Mouse (Mus musculus) G1E (cell line): Measurements from ENCODE around the gene Myh3. TPM values are rescaled to one million over a fixed set of nuclear protein-coding genes. Genes with fewer than 3 reads are reported as not detected.
A peak's percentile ranks its signal among the peaks of the same experiment; 100 is the strongest.

Experiments
- ATAC-seq: 2 replicates; pipeline ENCODE4 v1.8.0; 2016; ENCODE audit warnings: mild to moderate bottlenecking; ENCODE audit not compliant: insufficient number of reproducible peaks, poor library complexity, low FRiP score, severe bottlenecking; ENCODE audit errors: extremely low read depth
- DNase-seq: peaks from one replicate; pipeline ENCODE4 v3.0.0; 2012; ENCODE audit warnings: low spot score
- H3K27me3 ChIP-seq: 2 replicates; pipeline ENCODE4 v1.6.1; 2012; ENCODE audit warnings: mild to moderate bottlenecking, low read length, inconsistent platforms; ENCODE audit not compliant: insufficient read depth
- H3K36me3 ChIP-seq: replicated peaks from 2 replicates; pipeline ENCODE3; 2012; ENCODE audit warnings: mild to moderate bottlenecking, inconsistent platforms
- H3K4me1 ChIP-seq: 2 replicates; pipeline ENCODE4 v1.6.1; 2012; ENCODE audit warnings: low read depth, low read length, inconsistent platforms, mixed read lengths; ENCODE audit not compliant: insufficient read depth
- H3K4me3 ChIP-seq: 2 replicates; pipeline ENCODE4 v1.5.1; 2012; ENCODE audit warnings: low read depth, mild to moderate bottlenecking, inconsistent platforms, low read length, moderate library complexity, mixed read lengths
- H3K9me3 ChIP-seq: replicated peaks from 2 replicates; pipeline ENCODE4 v1.6.1; 2012; ENCODE audit warnings: inconsistent platforms
- CTCF ChIP-seq: IDR thresholded peaks from 2 replicates; pipeline ENCODE4 v1.5.1; 2012; ENCODE audit warnings: low read depth, low read length, inconsistent platforms, mixed read lengths
- GATA1 ChIP-seq: IDR thresholded peaks from 2 replicates; pipeline ENCODE4 v1.6.1; 2012; ENCODE audit warnings: borderline replicate concordance, low read length, inconsistent platforms, mixed read lengths
- GATA2 ChIP-seq: IDR thresholded peaks from 2 replicates; pipeline ENCODE4 v1.6.1; 2012; ENCODE audit warnings: low read depth, low read length, inconsistent platforms, borderline replicate concordance
- POLR2AphosphoS5 ChIP-seq: IDR thresholded peaks from 2 replicates; pipeline ENCODE4 v1.6.1; 2012; ENCODE audit warnings: low read depth, low read length, inconsistent platforms; ENCODE audit not compliant: insufficient replicate concordance
- TAL1 ChIP-seq: conservative IDR thresholded peaks from 2 replicates; pipeline ENCODE4 v1.6.1; 2012; ENCODE audit warnings: low read depth, low read length, inconsistent platforms, mixed read lengths
- polyA plus RNA-seq: library from polyadenylated mRNA; stranded (reverse); fragments of >175 nt; gene quantifications from 2 replicates; pipeline ENCODE4 v1.2.3, GENCODE M21; 2012
- total RNA-seq, 2 experiments: library from RNA; stranded (forward) in 1 of 2; stranded (reverse) in 1 of 2; fragments of 200-1000 nt in 1 of 2; fragments of >200 nt in 1 of 2; fragmentation: Nextera tagmentation in 1 of 2; gene quantifications; 2 replicates each; pipeline ENCODE4 v1.2.3; 2014 to 2017

The Myh3 gene
- total and polyA plus RNA-seq, 3 experiments: not detected

- H3K9me3 ChIP-seq: peaks cover 11% of the 10 kb centered on the region
- H3K4me3 ChIP-seq: no peak overlapping the region
- H3K4me1 ChIP-seq: no peaks in the 10 kb centered on the region
- ATAC-seq (no peak), DNase-seq (no peak)
- no peaks in the 10 kb centered on the region; the same call in 1 of the 2 replicates for H3K27me3 ChIP-seq
- no peaks in the 10 kb centered on the region for H3K36me3 ChIP-seq
- TF ChIP-seq GATA1 (no peak), TAL1 (no peak), POLR2AphosphoS5 (no peak), GATA2 (no peak), CTCF (no peak)
Observed at GRCm38 (mm10) chr11:67097709-67098108, 19.6 kb downstream of the Myh3 start.

GRCm38 (mm10) chr11:67098427-67098826 is 20.3 kb downstream of the Myh3 start:
- Histone ChIP-seq H3K36me3 (no peaks in the 10 kb centered on the region), H3K27me3 (no peaks in the 10 kb centered on the region; the same call in 1 of the 2 replicates), H3K4me3 (no peak overlapping the region), H3K4me1 (no peaks in the 10 kb centered on the region), H3K9me3 (peaks cover 11% of the 10 kb centered on the region)
- no peak for DNase-seq
- TF ChIP-seq POLR2AphosphoS5: no peak
- TF ChIP-seq GATA1: no peak
- TF ChIP-seq TAL1: no peak
- no peak for TF ChIP-seq GATA2
- no peak for TF ChIP-seq CTCF
- no peak for ATAC-seq

- Histone ChIP-seq H3K4me3 (no peak overlapping the region), H3K27me3 (no peaks in the 10 kb centered on the region; the same call in 1 of the 2 replicates), H3K36me3 (no peaks in the 10 kb centered on the region), H3K4me1 (no peaks in the 10 kb centered on the region), H3K9me3 (peaks cover 10% of the 10 kb centered on the region)
- ATAC-seq (no peak), DNase-seq (no peak)
- TF ChIP-seq GATA1: no peak
Observed at GRCm38 (mm10) chr11:67099241-67099640, 21.1 kb downstream of the Myh3 start.

GRCm38 (mm10) chr11:67100169-67100568 is 22.1 kb downstream of the Myh3 start:
- ATAC-seq: no peak
- no peaks in the 10 kb centered on the region for H3K27me3 ChIP-seq
- peak; percentile 15 for DNase-seq
- H3K36me3 ChIP-seq: no peaks in the 10 kb centered on the region
- H3K4me1 ChIP-seq: no peaks in the 10 kb centered on the region
- peaks cover 3% of the 10 kb centered on the region; the same call in 1 of the 2 replicates for H3K9me3 ChIP-seq
- no peak for TF ChIP-seq GATA2
- no peak for TF ChIP-seq TAL1
- TF ChIP-seq POLR2AphosphoS5: no peak
- TF ChIP-seq CTCF: 0 out of 2 replicates have a peak, but pooled peaks have one; percentile 33
- no peak for TF ChIP-seq GATA1
- no peak overlapping the region for H3K4me3 ChIP-seq

- no peak for DNase-seq
- H3K9me3 ChIP-seq: peaks cover 3% of the 10 kb centered on the region; the same call in 1 of the 2 replicates
- no peaks in the 10 kb centered on the region for H3K27me3 ChIP-seq
- no peaks in the 10 kb centered on the region for H3K36me3 ChIP-seq
- ATAC-seq: no peak; the same call in 1 of the 2 replicates
- no peaks in the 10 kb centered on the region for H3K4me1 ChIP-seq
- no peak overlapping the region for H3K4me3 ChIP-seq
- no peak for TF ChIP-seq GATA2
- TF ChIP-seq GATA1: no peak
- no peak for TF ChIP-seq CTCF
- no peak for TF ChIP-seq TAL1
- TF ChIP-seq POLR2AphosphoS5: no peak
Observed at GRCm38 (mm10) chr11:67101713-67102112, 23.6 kb downstream of the Myh3 start.

- Histone ChIP-seq H3K4me1 (no peaks in the 10 kb centered on the region), H3K27me3 (no peaks in the 10 kb centered on the region), H3K9me3 (peaks cover 3% of the 10 kb centered on the region; the same call in 1 of the 2 replicates), H3K4me3 (no peak overlapping the region), H3K36me3 (no peaks in the 10 kb centered on the region)
- no peak for DNase-seq
- TF ChIP-seq TAL1 (no peak), GATA2 (no peak), GATA1 (no peak), CTCF (no peak), POLR2AphosphoS5 (no peak)
- ATAC-seq: no peak
Observed at GRCm38 (mm10) chr11:67103256-67103655, 25.2 kb downstream of the Myh3 start.

- peaks cover 3% of the 10 kb centered on the region; the same call in 1 of the 2 replicates for H3K9me3 ChIP-seq
- DNase-seq: no peak
- no peak for ATAC-seq
- H3K4me1 ChIP-seq: no peaks in the 10 kb centered on the region
- H3K4me3 ChIP-seq: no peak overlapping the region
- no peaks in the 10 kb centered on the region for H3K27me3 ChIP-seq
- TF ChIP-seq GATA1 (no peak), GATA2 (no peak), POLR2AphosphoS5 (no peak), TAL1 (no peak), CTCF (no peak)
- H3K36me3 ChIP-seq: no peaks in the 10 kb centered on the region
Observed at GRCm38 (mm10) chr11:67104242-67104641, 26.1 kb downstream of the Myh3 start.
